Mouse (Mus musculus): ENCODE measurements around the gene 4933427D14Rik.

- TF ChIP-seq CTCF (IDR thresholded peaks at IDR 0.05; ENCODE audit: low read depth, low read length), result no peak
- no peak for TF ChIP-seq GATA2 (IDR thresholded peaks at IDR 0.05; ENCODE audit: borderline replicate concordance, low read depth, low read length)
- TF ChIP-seq POLR2AphosphoS5 (IDR thresholded peaks at IDR 0.05; ENCODE audit: insufficient replicate concordance, low read depth, low read length), result no peak
Measured at GRCm38 (mm10) chr11:72215410-72215797, 8.1 kb upstream of the 4933427D14Rik start, which contains the start of gene Med31.

Data from G1E (cell line).